Mouse (Mus musculus) myocyte (in vitro differentiated cells): ENCODE measurements at regions not wholly inside any gene's neighbourhood (a gene's known extent, or its start where the extent isn't known, plus 50 kb on each side); places are given as distances from the start of the nearest gene placed in this dataset.

Experiments
- H3K27me3 ChIP-seq: one replicate; pipeline ENCODE4 v1.6.1; 2011; ENCODE audit not compliant: control insufficient read depth, insufficient read depth, insufficient read length
- H3K36me3 ChIP-seq: one replicate; pipeline ENCODE4 v1.6.1; 2011; ENCODE audit not compliant: control insufficient read depth, insufficient read depth
- H3K4me2 ChIP-seq: one replicate; pipeline ENCODE4 v1.6.1; 2011; ENCODE audit warnings: low read depth, control low read depth
- H3K4me3 ChIP-seq: one replicate; pipeline ENCODE4 v1.5.1; 2011; ENCODE audit warnings: mild to moderate bottlenecking, control low read depth, moderate library complexity
- H3K79me2 ChIP-seq: one replicate; pipeline ENCODE4 v1.6.1; 2011; ENCODE audit not compliant: control insufficient read depth, insufficient read depth
- H3ac ChIP-seq: one replicate; pipeline ENCODE4 v1.6.1; 2011; ENCODE audit not compliant: control insufficient read depth, insufficient read length
- CEBPB ChIP-seq: IDR thresholded peaks from 2 replicates; pipeline ENCODE4 v1.6.1; 2011; ENCODE audit warnings: mild to moderate bottlenecking, moderate library complexity; ENCODE audit not compliant: poor library complexity, insufficient read depth, severe bottlenecking
- E2F4 ChIP-seq: IDR thresholded peaks from one replicate; pipeline ENCODE4 v1.6.1; 2011; ENCODE audit warnings: mild to moderate bottlenecking, control low read depth, moderate library complexity; ENCODE audit not compliant: insufficient read depth
- MAX ChIP-seq: IDR thresholded peaks from one replicate; pipeline ENCODE4 v1.6.1; 2011; ENCODE audit warnings: low read depth, mild to moderate bottlenecking, control low read depth
- MYOD1 ChIP-seq, 3 experiments: IDR thresholded peaks; one replicate each; pipeline ENCODE4 v1.6.1; 2011; ENCODE audit warnings: control low read depth in 2 of 3, low read depth in 2 of 3, mild to moderate bottlenecking in 2 of 3, moderate library complexity in 1 of 3; ENCODE audit not compliant: insufficient read length in 2 of 3, control insufficient read depth in 1 of 3
- MYOG ChIP-seq, 3 experiments: IDR thresholded peaks; one replicate each; pipeline ENCODE4 v1.6.1; 2011; ENCODE audit warnings: control low read depth in 2 of 3, low read depth in 2 of 3, mild to moderate bottlenecking in 2 of 3; ENCODE audit not compliant: insufficient read length in 2 of 3, control insufficient read depth in 1 of 3, insufficient read depth in 1 of 3
- POLR2A ChIP-seq: IDR thresholded peaks from one replicate; pipeline ENCODE4 v1.6.1; 2011; ENCODE audit warnings: low read depth, mild to moderate bottlenecking, control low read depth, moderate library complexity; ENCODE audit not compliant: insufficient read length
- POLR2AphosphoS2 ChIP-seq: IDR thresholded peaks from one replicate; pipeline ENCODE4 v1.6.1; 2011; ENCODE audit warnings: low read depth, control low read depth; ENCODE audit not compliant: insufficient read length
- REST ChIP-seq: IDR thresholded peaks from one replicate; pipeline ENCODE4 v1.6.1; 2011; ENCODE audit warnings: mild to moderate bottlenecking, control low read depth, moderate library complexity; ENCODE audit not compliant: insufficient read depth, insufficient read length
- SRF ChIP-seq: IDR thresholded peaks from one replicate; pipeline ENCODE4 v1.6.1; 2011; ENCODE audit warnings: low read depth; ENCODE audit not compliant: control insufficient read depth, insufficient read length
- TCF12 ChIP-seq: IDR thresholded peaks from one replicate; pipeline ENCODE4 v1.6.1; 2011; ENCODE audit warnings: mild to moderate bottlenecking, control low read depth; ENCODE audit not compliant: poor library complexity, insufficient read depth, severe bottlenecking
- TCF3 ChIP-seq: IDR thresholded peaks from one replicate; pipeline ENCODE4 v1.6.1; 2011; ENCODE audit warnings: low read depth, control low read depth; ENCODE audit not compliant: insufficient read length
- USF1 ChIP-seq: IDR thresholded peaks from one replicate; pipeline ENCODE4 v1.6.1; 2011; ENCODE audit warnings: low read depth, mild to moderate bottlenecking, control low read depth, moderate library complexity

GRCm38 (mm10) chr14:114946321-114946720 lies 145.7 kb upstream of the Gpc5 start:
- H3K36me3 ChIP-seq, result no peaks in the 10 kb centered on the region
- H3K27me3 ChIP-seq, result no peaks in the 10 kb centered on the region
- TF ChIP-seq POLR2AphosphoS2, result no peak
- TF ChIP-seq POLR2A, result no peak
- TF ChIP-seq USF1, result no peak
- TF ChIP-seq MYOG (IDR thresholded peaks at IDR 0.05; ENCODE audit: control insufficient read depth in 1 of 3, insufficient read depth in 1 of 3, insufficient read length in 2 of 3, low read depth in 2 of 3), result no peak
- no peak for TF ChIP-seq MAX
- TF ChIP-seq E2F4, result no peak
- TF ChIP-seq SRF, result no peak
- no peak for TF ChIP-seq CEBPB
- no peak for TF ChIP-seq TCF12
- TF ChIP-seq REST, result no peak
- TF ChIP-seq MYOD1 (IDR thresholded peaks at IDR 0.05; ENCODE audit: control insufficient read depth in 1 of 3, insufficient read length in 2 of 3, low read depth in 2 of 3), result no peak
- TF ChIP-seq TCF3, result no peak
- H3K4me2 ChIP-seq, result no peak overlapping the region
- H3ac ChIP-seq, result no peak overlapping the region
- no peaks in the 10 kb centered on the region for H3K79me2 ChIP-seq
- H3K4me3 ChIP-seq, result no peak overlapping the region

DNA sequence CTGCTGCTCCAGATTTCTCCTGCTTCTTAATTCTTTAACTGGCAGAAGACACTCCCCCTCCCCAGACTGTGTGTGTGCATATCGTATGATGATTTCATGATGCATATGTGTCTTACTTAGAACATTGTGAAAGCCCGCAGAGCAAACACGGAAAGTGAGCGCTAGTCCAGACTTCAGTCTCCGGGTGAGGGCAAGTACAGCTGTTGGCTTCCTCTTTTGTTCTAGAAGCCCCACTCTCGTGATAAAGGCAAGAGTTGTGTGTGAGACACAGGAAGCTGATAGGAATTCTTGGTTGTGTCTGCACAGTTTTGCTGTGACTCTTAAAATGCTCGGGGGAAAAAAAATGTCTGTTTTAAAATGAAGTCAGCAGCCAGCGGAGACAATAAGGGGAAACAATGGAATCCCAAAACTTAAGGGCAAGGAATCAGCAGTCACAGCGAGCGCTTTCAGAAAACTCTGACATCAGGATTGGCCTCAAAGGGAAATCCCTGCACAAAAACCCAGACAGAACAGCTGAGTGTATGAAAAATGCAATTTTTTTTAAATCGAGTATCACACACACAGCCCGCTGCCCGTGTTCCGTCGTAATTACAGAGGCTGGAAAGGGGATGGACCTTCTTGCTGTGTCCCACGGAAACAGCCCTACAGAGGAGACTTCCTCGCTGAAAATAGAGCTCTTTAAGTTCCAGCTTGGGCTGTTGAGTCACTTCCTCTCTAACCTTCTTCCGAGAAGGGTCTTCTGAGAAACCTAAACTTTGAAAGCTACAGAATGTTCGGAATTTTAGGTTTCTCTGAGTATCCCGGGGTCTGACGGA lies 143.5 kb upstream of the Gpc5 start:
- Histone ChIP-seq H3ac (no peak overlapping the region), H3K4me3 (no peak overlapping the region), H3K27me3 (no peaks in the 10 kb centered on the region), H3K79me2 (no peaks in the 10 kb centered on the region), H3K4me2 (peak overlapping the region; percentile 9), H3K36me3 (no peaks in the 10 kb centered on the region)
- TF ChIP-seq MAX, result no peak
- no peak for TF ChIP-seq CEBPB

GRCm38 (mm10) chr14:114949156-114949496 lies 142.9 kb upstream of the Gpc5 start:
- H3K4me2 ChIP-seq, result no peak overlapping the region
- H3ac ChIP-seq, result no peak overlapping the region
- no peaks in the 10 kb centered on the region for H3K79me2 ChIP-seq
- H3K4me3 ChIP-seq, result no peak overlapping the region
- no peak for TF ChIP-seq USF1
- no peak for TF ChIP-seq MAX
- no peak for TF ChIP-seq CEBPB
- no peak for TF ChIP-seq POLR2A
- H3K27me3 ChIP-seq, result no peaks in the 10 kb centered on the region
- no peaks in the 10 kb centered on the region for H3K36me3 ChIP-seq

DNA sequence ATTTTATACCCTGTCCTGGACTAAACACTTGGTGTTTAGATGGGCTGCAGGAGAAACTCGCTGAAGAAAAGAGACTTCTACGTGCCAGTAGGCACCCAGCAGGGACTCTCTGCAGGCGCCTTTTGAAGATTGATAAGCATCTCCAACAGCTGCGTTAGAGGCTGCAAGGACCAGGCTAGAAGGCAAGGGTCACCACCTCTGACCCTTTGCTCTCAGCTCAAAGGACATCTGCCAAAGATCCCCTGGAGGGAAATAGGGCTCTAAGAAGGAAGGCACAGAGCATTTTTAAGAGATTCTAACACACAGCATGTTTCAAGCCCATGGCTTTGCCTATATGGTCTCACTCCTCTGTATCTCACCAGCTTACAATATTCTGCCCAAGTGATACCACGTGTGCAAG lies 139.7 kb upstream of the Gpc5 start:
- TF ChIP-seq MAX (no peak), MYOG (IDR thresholded peaks at IDR 0.05; ENCODE audit: control insufficient read depth in 1 of 3, insufficient read depth in 1 of 3, insufficient read length in 2 of 3, low read depth in 2 of 3) (no peak), REST (no peak), MYOD1 (IDR thresholded peaks at IDR 0.05; ENCODE audit: control insufficient read depth in 1 of 3, insufficient read length in 2 of 3, low read depth in 2 of 3) (no peak), TCF3 (no peak), E2F4 (no peak), CEBPB (no peak), TCF12 (no peak), SRF (no peak), USF1 (no peak), POLR2A (no peak), POLR2AphosphoS2 (no peak)
- Histone ChIP-seq H3ac (no peak overlapping the region), H3K79me2 (no peaks in the 10 kb centered on the region), H3K36me3 (no peaks in the 10 kb centered on the region), H3K4me2 (no peak overlapping the region), H3K4me3 (no peak overlapping the region), H3K27me3 (no peaks in the 10 kb centered on the region)

DNA sequence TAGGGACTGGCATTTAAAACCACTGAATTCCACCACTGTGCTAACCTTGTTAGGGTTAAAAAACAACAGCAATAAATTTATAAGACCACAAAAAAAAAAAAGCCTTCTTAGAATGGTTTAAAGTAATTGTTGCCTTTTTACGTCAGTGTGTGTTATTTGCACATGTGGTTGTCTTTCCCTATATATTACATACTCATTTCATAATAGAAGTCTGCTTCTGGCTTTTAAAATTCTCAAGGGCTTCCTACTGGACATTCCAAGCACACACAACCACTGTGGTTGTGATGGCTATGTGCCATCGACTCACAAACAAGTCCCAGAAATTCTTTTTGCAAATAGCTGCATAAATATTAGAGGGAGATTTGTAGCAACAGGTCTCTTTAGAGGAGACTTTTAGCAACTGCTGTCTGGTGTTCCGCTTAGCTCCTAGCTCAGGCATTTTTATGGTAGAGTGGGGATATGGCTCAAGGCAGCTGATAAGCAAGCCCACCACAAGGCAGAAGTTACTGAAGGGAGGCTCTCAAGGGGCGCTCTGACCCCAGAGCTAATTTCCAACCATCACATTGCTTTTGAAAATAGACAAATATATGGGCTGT lies 138.8 kb upstream of the Gpc5 start:
- Histone ChIP-seq H3K79me2 (no peaks in the 10 kb centered on the region), H3K4me2 (no peak overlapping the region), H3ac (no peak overlapping the region), H3K36me3 (no peaks in the 10 kb centered on the region), H3K4me3 (no peak overlapping the region), H3K27me3 (no peaks in the 10 kb centered on the region)
- TF ChIP-seq REST (no peak), E2F4 (no peak), TCF12 (no peak), CEBPB (no peak), POLR2AphosphoS2 (no peak), TCF3 (no peak), POLR2A (no peak), MAX (no peak), USF1 (no peak), SRF (no peak), MYOD1 (IDR thresholded peaks at IDR 0.05; ENCODE audit: control insufficient read depth in 1 of 3, insufficient read length in 2 of 3, low read depth in 2 of 3) (no peak), MYOG (IDR thresholded peaks at IDR 0.05; ENCODE audit: control insufficient read depth in 1 of 3, insufficient read depth in 1 of 3, insufficient read length in 2 of 3, low read depth in 2 of 3) (no peak)
